Mouse (Mus musculus) cortical plate, adult 2 months (tissue): ENCODE data around the gene Gga1.

Source experiments
- CTCF ChIP-seq: fragments of 200-500 bp; IDR thresholded peaks from 2 replicates; pipeline ENCODE4 v1.5.1; 2011; ENCODE audit warnings: mild to moderate bottlenecking, control low read depth, low read length; ENCODE audit not compliant: insufficient read depth; ENCODE audit errors: extremely low read depth
- POLR2A ChIP-seq: fragments of 200-500 bp; IDR thresholded peaks from 2 replicates; pipeline ENCODE4 v1.6.1; 2011; ENCODE audit warnings: mild to moderate bottlenecking, low read length, control low read depth; ENCODE audit not compliant: insufficient read depth; ENCODE audit errors: extremely low read depth

DNA sequence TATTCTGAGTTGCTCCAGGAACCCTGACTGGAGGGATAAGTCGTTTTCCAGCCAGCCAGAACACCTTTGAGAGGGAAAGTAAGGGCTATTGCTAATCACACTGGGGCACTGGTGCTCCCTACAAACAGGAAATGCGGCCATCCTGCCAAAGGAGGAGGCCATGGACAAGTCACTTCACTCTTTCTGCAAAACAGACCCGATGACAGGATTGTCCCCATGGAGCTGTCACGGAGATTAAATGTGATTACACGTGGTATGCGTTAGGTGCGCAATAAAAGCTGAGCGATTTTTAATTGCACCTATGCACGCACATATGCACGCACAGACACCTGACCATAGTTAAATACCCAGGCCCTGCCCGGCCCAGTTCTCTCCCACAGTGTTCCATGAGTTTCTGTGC is 36.2 kb upstream of the Gga1 start:
- TF ChIP-seq POLR2A (no peak), CTCF (no peak)
